Mouse (Mus musculus) lung, embryonic 15.5 days (tissue): ENCODE measurements around the gene Olfr788. TPM values are rescaled to one million over a fixed set of nuclear protein-coding genes. Genes with fewer than 3 reads are reported as not detected.

ENCODE experiments used
- ATAC-seq: fragments of 200-750 bp; cut with Nextera tagmentation; 2 replicates; pipeline ENCODE4 v1.8.0; 2017; ENCODE audit warnings: moderate number of reproducible peaks, borderline replicate concordance; ENCODE audit not compliant: low FRiP score, low TSS enrichment; ENCODE audit errors: extremely low read depth
- H3K27ac ChIP-seq: fragments of 300-500 bp; sonication (generic); 2 replicates; pipeline ENCODE4 v1.5.1; 2015; ENCODE audit warnings: moderate library complexity, mild to moderate bottlenecking, inconsistent platforms
- H3K27me3 ChIP-seq: fragments of 300-500 bp; sonication (generic); 2 replicates; pipeline ENCODE4 v1.6.1; 2015; ENCODE audit warnings: inconsistent platforms
- H3K36me3 ChIP-seq: fragments of 300-500 bp; sonication (generic); 2 replicates; pipeline ENCODE4 v1.6.1; 2015; ENCODE audit warnings: inconsistent platforms
- H3K4me1 ChIP-seq: fragments of 300-500 bp; sonication (generic); 2 replicates; pipeline ENCODE4 v1.6.1; 2015; ENCODE audit warnings: inconsistent platforms
- H3K4me2 ChIP-seq: fragments of 300-500 bp; sonication (generic); 2 replicates; pipeline ENCODE4 v1.6.1; 2015; ENCODE audit warnings: inconsistent platforms, mild to moderate bottlenecking, moderate library complexity
- H3K4me3 ChIP-seq: fragments of 300-500 bp; sonication (generic); 2 replicates; pipeline ENCODE4 v1.5.1; 2015; ENCODE audit warnings: mild to moderate bottlenecking, inconsistent platforms
- H3K9ac ChIP-seq: fragments of 300-500 bp; sonication (generic); 2 replicates; pipeline ENCODE4 v1.6.1; 2015; ENCODE audit warnings: inconsistent platforms
- H3K9me3 ChIP-seq: fragments of 300-500 bp; sonication (generic); 2 replicates; pipeline ENCODE4 v1.6.1; 2016; ENCODE audit warnings: inconsistent platforms
- WGBS: fragments of 180-500 bp; shearing (Covaris S2); methylation state at CpG from one replicate; pipeline ENCODE4 v1.1.7; 2015; 5-methylcytosine and 5-hydroxymethylcytosine counted together
- polyA plus RNA-seq: library from polyadenylated mRNA; unstranded; fragments of >200 nt; fragmentation: Nextera tagmentation; extraction: Ambion mirVana; gene quantifications from 2 replicates; pipeline ENCODE4 v1.2.1, GENCODE M21; 2015

The Olfr788 gene
- not detected in 2 replicates for polyA plus RNA-seq

DNA sequence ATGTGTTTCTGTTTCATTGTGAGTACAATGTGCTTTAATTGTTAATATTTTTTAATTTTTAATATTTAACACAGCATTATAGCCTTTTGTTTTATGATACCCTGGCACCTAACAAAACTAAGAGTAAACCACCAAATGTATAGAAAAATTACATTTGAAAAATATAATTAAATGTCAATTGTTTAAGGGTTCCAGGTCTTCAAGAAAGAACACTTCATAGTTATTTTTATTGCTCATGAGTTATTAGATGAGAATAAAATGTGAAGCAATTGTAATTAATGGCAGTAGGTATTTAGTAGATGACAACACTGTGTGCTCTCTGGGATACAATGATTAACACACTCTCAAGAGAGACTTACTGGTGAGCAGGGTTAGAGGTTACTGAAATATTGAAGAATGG lies at the start of gene Olfr788:
TSS of gene Olfr788 (plus strand) at position 301 of the 400 bp plus-strand sequence.
- Histone ChIP-seq H3K4me3 (no peak within 1 kb of the TSS), H3K4me1 (no peaks in the 10 kb centered on the region), H3K36me3 (no peaks in the 10 kb centered on the region), H3K27ac (no peak within 1 kb of the TSS), H3K4me2 (no peak within 1 kb of the TSS), H3K27me3 (no peaks in the 10 kb centered on the region), H3K9me3 (no peaks in the 10 kb centered on the region), H3K9ac (no peak within 1 kb of the TSS)
- no peak for ATAC-seq

DNA sequence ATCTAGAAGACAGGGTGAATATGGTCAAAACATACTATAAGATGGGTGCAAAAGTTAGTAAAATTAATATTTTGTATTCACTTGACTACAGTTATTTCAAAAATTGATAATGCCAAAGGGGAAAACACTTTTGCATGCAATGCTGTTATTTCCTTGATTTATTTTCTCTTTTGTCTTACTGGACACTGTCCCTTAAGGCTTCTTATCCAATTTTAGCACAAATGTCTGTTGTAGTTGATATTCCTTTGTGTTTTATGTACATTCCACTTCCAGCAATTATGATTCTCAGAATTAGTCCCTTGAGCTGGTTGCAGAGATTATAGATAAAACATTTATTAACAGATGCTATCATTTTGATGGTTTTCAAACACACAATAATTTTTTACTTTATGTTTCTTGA lies 43.8 kb upstream of the Olfr788 start, which contains the start of gene Olfr786:
TSS of gene Olfr786 (plus strand) at position 301 of the 400 bp plus-strand sequence.
- ATAC-seq: no peak
- no peak within 1 kb of the TSS for H3K4me2 ChIP-seq
- H3K9me3 ChIP-seq: no peaks in the 10 kb centered on the region
- H3K36me3 ChIP-seq: no peaks in the 10 kb centered on the region
- no peak within 1 kb of the TSS for H3K4me3 ChIP-seq
- no peaks in the 10 kb centered on the region for H3K27me3 ChIP-seq
- H3K9ac ChIP-seq: no peak within 1 kb of the TSS
- H3K27ac ChIP-seq: no peak within 1 kb of the TSS
- no peaks in the 10 kb centered on the region for H3K4me1 ChIP-seq

DNA sequence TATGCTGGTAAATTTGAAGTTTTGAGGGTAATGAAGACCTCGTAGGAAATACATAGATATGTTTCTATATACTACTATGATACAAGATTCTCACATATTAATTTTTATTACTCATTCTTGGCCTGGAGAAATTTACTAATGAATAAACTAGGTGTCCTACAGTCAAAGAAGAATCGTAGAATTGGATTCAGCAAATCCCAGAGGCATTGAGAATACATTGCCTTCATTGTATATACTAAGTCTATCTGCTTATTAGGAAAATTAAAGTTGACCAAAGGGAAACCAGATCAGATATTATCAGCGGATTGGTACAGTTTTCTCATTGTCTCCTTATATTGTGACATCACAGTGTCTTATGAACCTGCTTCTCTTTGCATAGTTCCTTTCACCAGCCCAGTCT lies 9.2 kb upstream of the Olfr788 start, which contains the start of gene Olfr787:
TSS of gene Olfr787 (plus strand) at position 301 of the 400 bp plus-strand sequence.
- no peak within 1 kb of the TSS for H3K27ac ChIP-seq
- H3K9ac ChIP-seq: no peak within 1 kb of the TSS
- ATAC-seq: no peak
- no peaks in the 10 kb centered on the region for H3K9me3 ChIP-seq
- H3K4me3 ChIP-seq: no peak within 1 kb of the TSS
- WGBS: 79% methylated on average over 3 of the region's 3 CpGs
- no peaks in the 10 kb centered on the region for H3K4me1 ChIP-seq
- no peaks in the 10 kb centered on the region for H3K36me3 ChIP-seq
- H3K4me2 ChIP-seq: no peak within 1 kb of the TSS
- no peaks in the 10 kb centered on the region for H3K27me3 ChIP-seq

DNA sequence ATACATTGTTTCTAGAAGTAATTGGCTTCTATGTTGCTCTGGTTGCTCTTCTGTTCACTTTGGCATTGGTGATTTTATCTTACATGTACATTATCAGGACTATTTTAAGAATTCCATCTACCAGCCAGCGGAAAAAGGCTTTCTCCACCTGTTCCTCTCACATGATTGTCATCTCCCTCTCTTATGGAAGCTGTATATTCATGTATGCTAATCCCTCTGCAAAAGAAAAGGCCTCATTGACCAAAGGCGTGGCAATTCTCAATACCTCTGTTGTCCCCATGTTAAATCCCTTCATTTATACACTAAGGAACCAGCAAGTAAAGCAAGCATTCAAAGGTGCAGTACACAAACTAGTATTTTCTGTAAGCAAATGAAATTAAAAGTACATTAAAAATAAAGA lies 2.5 kb downstream of the Olfr788 start:
- no peak overlapping the region for H3K4me2 ChIP-seq
- H3K4me3 ChIP-seq: no peak overlapping the region
- H3K9ac ChIP-seq: no peak overlapping the region
- no peak for ATAC-seq
- no peaks in the 10 kb centered on the region for H3K36me3 ChIP-seq
- 57% methylated on average over 2 of the region's 2 CpGs for WGBS
- H3K4me1 ChIP-seq: no peaks in the 10 kb centered on the region
- no peaks in the 10 kb centered on the region for H3K27me3 ChIP-seq
- no peaks in the 10 kb centered on the region for H3K9me3 ChIP-seq
- no peak overlapping the region for H3K27ac ChIP-seq

DNA sequence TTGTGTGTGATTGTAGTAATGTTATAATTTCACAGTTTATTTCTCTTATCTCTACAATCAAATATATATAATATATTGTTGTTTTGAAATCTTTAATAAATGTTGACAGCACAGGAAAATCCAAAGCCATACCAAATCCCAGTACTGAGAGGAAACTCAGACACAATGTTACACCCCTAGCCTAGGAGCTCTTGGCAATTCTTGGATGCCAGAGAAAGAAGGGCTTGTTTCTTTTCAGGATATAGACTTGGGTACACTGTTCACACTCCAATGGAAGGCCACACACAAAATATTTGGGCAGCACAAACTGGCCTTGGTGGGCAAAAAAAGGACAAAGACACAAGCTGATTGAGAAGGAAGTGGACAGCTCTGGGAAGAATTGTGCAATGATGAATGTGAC lies 2.9 kb downstream of the Olfr788 start:
- H3K27ac ChIP-seq: no peak overlapping the region
- H3K36me3 ChIP-seq: no peaks in the 10 kb centered on the region
- no peaks in the 10 kb centered on the region for H3K4me1 ChIP-seq
- no peaks in the 10 kb centered on the region for H3K9me3 ChIP-seq
- no peak overlapping the region for H3K4me2 ChIP-seq
- H3K27me3 ChIP-seq: no peaks in the 10 kb centered on the region
- H3K4me3 ChIP-seq: no peak overlapping the region
- no peak for ATAC-seq
- H3K9ac ChIP-seq: no peak overlapping the region

DNA sequence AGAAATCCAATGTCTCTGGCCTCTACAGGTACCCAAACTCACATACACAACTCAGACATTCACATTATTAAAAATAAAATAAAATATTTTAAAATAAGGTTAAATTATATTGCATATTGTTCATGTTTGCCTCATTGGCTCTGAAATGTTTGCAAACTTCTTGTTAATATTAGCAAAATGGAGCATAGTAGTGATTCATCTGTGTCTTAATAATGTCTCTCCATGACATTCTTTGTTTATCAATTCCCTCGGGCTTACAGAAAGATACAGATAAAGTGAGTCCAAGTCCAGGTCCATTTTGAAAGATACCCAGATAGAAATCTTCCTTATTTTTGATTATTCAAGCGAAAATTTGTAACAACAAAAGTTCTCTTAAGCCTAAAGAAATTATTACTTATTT lies 13.7 kb downstream of the Olfr788 start, which contains the start of gene Olfr789:
TSS of gene Olfr789 (plus strand) at position 301 of the 400 bp plus-strand sequence.
- no peak for ATAC-seq

DNA sequence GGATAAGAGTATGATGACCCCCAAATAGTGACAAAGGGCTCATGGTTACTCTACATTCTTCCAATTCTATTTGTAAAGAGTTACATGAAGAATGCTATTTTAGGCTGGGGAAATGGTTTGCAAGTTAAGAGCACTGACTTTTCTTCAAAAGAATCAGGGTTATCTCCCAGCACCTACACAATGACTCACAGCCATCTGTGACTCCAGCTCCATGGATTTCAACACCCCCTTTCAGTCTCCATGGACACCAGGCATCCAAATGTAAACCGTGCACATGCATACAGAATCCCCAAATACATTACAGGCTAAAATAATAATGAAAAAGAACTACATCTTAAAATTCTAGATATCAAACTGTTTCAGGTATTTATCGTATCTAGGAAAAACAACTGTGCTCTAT lies 19.3 kb downstream of the Olfr788 start:
- 83% methylated on average over 2 of the region's 2 CpGs for WGBS
- Histone ChIP-seq H3K27me3 (no peaks in the 10 kb centered on the region), H3K4me1 (no peaks in the 10 kb centered on the region), H3K36me3 (no peaks in the 10 kb centered on the region), H3K9me3 (no peaks in the 10 kb centered on the region), H3K27ac (no peak overlapping the region), H3K4me2 (no peak overlapping the region), H3K9ac (no peak overlapping the region), H3K4me3 (no peak overlapping the region)
- no peak for ATAC-seq

More for the DNA sequence above, 13.7 kb downstream of the Olfr788 start, which contains the start of gene Olfr789:
- no peaks in the 10 kb centered on the region for H3K36me3 ChIP-seq
- no peaks in the 10 kb centered on the region for H3K9me3 ChIP-seq
- no peak within 1 kb of the TSS for H3K27ac ChIP-seq
- no peak within 1 kb of the TSS for H3K4me2 ChIP-seq
- 37% methylated on average over 2 of the region's 2 CpGs for WGBS
- no peak within 1 kb of the TSS for H3K9ac ChIP-seq
- H3K4me1 ChIP-seq: no peaks in the 10 kb centered on the region
- H3K27me3 ChIP-seq: no peaks in the 10 kb centered on the region
- H3K4me3 ChIP-seq: no peak within 1 kb of the TSS

DNA sequence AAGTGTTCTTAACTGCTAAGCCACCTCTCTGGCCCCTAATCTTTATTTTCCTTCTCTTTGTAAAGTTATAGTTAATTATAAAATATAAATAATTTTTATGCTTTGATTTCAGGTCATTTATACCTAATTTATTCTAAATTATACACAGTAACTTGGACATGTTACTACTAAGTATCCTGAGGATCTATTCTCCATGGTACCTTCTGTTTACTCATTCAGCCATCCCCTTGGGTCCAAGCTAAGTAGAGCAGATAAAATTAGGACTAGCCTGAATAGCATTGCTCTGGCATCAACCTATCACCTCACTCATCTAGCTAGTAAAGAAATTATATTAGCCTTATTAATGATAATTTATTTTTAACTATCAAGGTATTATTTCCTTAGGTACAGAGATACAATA lies 27.4 kb downstream of the Olfr788 start, which contains the start of gene Olfr790:
TSS of gene Olfr790 (plus strand) at position 301 of the 400 bp plus-strand sequence.
- H3K36me3 ChIP-seq: no peaks in the 10 kb centered on the region
- H3K4me2 ChIP-seq: no peak within 1 kb of the TSS
- H3K27ac ChIP-seq: no peak within 1 kb of the TSS
- no peak within 1 kb of the TSS for H3K4me3 ChIP-seq
- no peaks in the 10 kb centered on the region for H3K9me3 ChIP-seq
- no peaks in the 10 kb centered on the region for H3K4me1 ChIP-seq
- no peaks in the 10 kb centered on the region for H3K27me3 ChIP-seq
- H3K9ac ChIP-seq: no peak within 1 kb of the TSS
- ATAC-seq: no peak

DNA sequence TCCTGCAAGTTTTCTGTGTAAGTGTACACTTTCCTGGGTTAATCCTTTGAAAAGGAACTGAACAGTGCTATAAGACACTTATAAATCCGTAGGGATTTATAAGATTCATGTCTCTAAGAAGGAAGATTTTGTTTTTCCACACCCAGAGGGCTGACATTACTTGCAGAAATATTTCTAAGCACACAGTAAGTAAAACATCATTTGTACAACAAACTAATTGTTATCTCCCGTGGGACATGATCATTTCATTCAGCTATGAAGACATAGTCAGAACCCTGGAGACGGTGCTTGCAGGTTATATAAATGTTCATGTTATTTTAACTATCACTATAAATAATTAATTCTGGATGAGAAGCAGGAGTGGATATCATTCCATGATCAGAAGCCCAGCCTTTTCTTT lies 50.7 kb downstream of the Olfr788 start, which contains the start of gene Olfr791:
TSS of gene Olfr791 (plus strand) at position 301 of the 400 bp plus-strand sequence.
- Histone ChIP-seq H3K36me3 (no peaks in the 10 kb centered on the region), H3K9me3 (no peaks in the 10 kb centered on the region), H3K4me3 (no peak within 1 kb of the TSS), H3K9ac (no peak within 1 kb of the TSS), H3K4me2 (no peak within 1 kb of the TSS), H3K4me1 (no peaks in the 10 kb centered on the region), H3K27ac (no peak within 1 kb of the TSS), H3K27me3 (no peaks in the 10 kb centered on the region)
- 52% methylated on average over 3 of the region's 3 CpGs for whole genome bisulfite sequencing
- no peak for ATAC-seq

Other genes starting within 250 kb of the Olfr788 start
- not detected in 2 replicates for gene Olfr774, start 234.8 kb upstream of the Olfr788 start, polyA plus RNA-seq
- not detected in 2 replicates for gene Olfr775, start 222.6 kb upstream of the Olfr788 start, polyA plus RNA-seq
- not detected in 2 replicates for gene Olfr776, start 211.9 kb upstream of the Olfr788 start, polyA plus RNA-seq
- gene Olfr777, start 199.5 kb upstream of the Olfr788 start, polyA plus RNA-seq: not detected in 2 replicates
- not detected in 2 replicates for gene Olfr780, start 152.9 kb upstream of the Olfr788 start, polyA plus RNA-seq
- not detected in 2 replicates for gene Olfr781, start 142.1 kb upstream of the Olfr788 start, polyA plus RNA-seq
- not detected in 2 replicates for gene Olfr782, start 122.1 kb upstream of the Olfr788 start, polyA plus RNA-seq
- 0.05 and 0.06 TPM in 2 replicates for gene Olfr784, start 86.9 kb upstream of the Olfr788 start, polyA plus RNA-seq
- not detected in 2 replicates for gene Olfr785, start 65.6 kb upstream of the Olfr788 start, polyA plus RNA-seq
- not detected in 2 replicates for gene Olfr786, start 43.7 kb upstream of the Olfr788 start, polyA plus RNA-seq
- not detected in 2 replicates for gene Olfr787, start 9.1 kb upstream of the Olfr788 start, polyA plus RNA-seq
- not detected in 2 replicates for gene Olfr789, start 13.8 kb downstream of the Olfr788 start, polyA plus RNA-seq
- gene Olfr790, start 27.5 kb downstream of the Olfr788 start, polyA plus RNA-seq: not detected in 2 replicates
- gene Olfr791, start 50.8 kb downstream of the Olfr788 start, polyA plus RNA-seq: not detected in 2 replicates
- gene Olfr792, start 68.2 kb downstream of the Olfr788 start, polyA plus RNA-seq: not detected in 2 replicates
- gene Olfr794, start 96.7 kb downstream of the Olfr788 start, polyA plus RNA-seq: not detected in 2 replicates
- not detected in 2 replicates for gene Olfr796, start 141.6 kb downstream of the Olfr788 start, polyA plus RNA-seq
- gene Olfr798, start 156.9 kb downstream of the Olfr788 start, polyA plus RNA-seq: not detected in 2 replicates
- gene Olfr799, start 166.5 kb downstream of the Olfr788 start, polyA plus RNA-seq: not detected in 2 replicates
- gene Olfr800, start 186.7 kb downstream of the Olfr788 start, polyA plus RNA-seq: not detected in 2 replicates
- not detected in 2 replicates for gene Olfr801, start 202.9 kb downstream of the Olfr788 start, polyA plus RNA-seq
- not detected in 2 replicates for gene Olfr802, start 217.2 kb downstream of the Olfr788 start, polyA plus RNA-seq
- not detected in 2 replicates for gene Olfr803, start 223.3 kb downstream of the Olfr788 start, polyA plus RNA-seq
- gene Olfr804, start 232.2 kb downstream of the Olfr788 start, polyA plus RNA-seq: not detected in 2 replicates